Mouse (Mus musculus) urinary bladder, adult 2 months (tissue): ENCODE data around the gene B430306N03Rik. TPM values are rescaled to one million over a fixed set of nuclear protein-coding genes. Genes with fewer than 3 reads are reported as not detected.
"Not testable (repeated sequence)": the region's sequence is repeated elsewhere in the genome, so short reads cannot be mapped to it uniquely, and the experiment has no call there.

ENCODE experiments used
- DNase-seq: peaks from one replicate; pipeline ENCODE4 v3.0.0; 2022; ENCODE audit warnings: low spot score
- polyA plus RNA-seq: library from polyadenylated mRNA; depleted of rRNA; stranded (reverse); fragments of >200 nt; gene quantifications from 2 replicates; pipeline ENCODE4 v1.2.3, GENCODE M21; 2012

Gene B430306N03Rik
- polyA plus RNA-seq, 1 experiment = 0.66 TPM

- DNase-seq = no peak
Measured at GRCm38 (mm10) chr17:48312124-48312523, 3.8 kb upstream of the B430306N03Rik start.

- DNase-seq = no peak
Measured at GRCm38 (mm10) chr17:48318686-48319085, 2.7 kb downstream of the B430306N03Rik start.

DNA sequence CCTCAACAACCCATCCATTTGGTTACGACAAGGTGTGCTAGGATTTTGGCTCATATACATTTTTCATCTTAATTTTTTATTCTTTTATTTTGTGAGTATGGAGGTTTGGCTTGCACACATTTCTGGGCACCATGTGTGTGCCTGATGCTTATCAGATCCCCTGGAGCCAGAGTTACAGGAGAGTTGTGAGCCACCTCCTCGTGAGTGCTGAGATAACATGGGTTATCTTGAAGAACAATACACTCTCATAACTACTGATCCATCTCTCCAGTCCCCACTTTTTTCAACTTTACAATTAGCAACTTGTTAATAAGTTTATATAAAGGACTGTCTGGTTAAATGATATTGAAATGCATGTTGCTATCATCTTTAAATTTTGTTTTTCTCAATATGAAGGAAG lies 5.3 kb downstream of the B430306N03Rik start:
- no peak for DNase-seq

DNA sequence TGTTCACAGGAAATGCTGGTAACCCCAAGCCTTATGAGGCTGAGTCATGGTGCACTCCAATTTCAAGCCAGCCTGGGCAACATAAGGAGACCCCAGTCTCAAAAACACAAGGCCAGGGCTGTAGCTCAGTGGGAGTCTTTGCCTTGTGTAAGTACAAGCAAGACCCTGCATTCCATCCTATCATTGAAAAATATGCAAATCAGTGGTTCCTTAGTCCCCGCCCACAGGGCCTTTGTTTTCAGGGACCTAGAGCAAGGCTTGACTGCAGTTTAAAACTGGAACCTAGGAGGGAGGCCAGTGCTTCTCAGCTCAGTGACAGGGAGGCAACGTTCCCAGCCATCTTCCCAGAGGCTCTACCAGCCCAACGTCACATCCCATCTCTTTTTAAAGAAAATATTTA lies 7.3 kb downstream of the B430306N03Rik start:
- no peak for DNase-seq

GRCm38 (mm10) chr17:48324258-48324657 lies 8.3 kb downstream of the B430306N03Rik start:
- no peak for DNase-seq

- no peak for DNase-seq
Measured at GRCm38 (mm10) chr17:48325093-48325492, 9.2 kb downstream of the B430306N03Rik start.

GRCm38 (mm10) chr17:48325638-48326037 lies 9.7 kb downstream of the B430306N03Rik start:
- no peak for DNase-seq

DNA sequence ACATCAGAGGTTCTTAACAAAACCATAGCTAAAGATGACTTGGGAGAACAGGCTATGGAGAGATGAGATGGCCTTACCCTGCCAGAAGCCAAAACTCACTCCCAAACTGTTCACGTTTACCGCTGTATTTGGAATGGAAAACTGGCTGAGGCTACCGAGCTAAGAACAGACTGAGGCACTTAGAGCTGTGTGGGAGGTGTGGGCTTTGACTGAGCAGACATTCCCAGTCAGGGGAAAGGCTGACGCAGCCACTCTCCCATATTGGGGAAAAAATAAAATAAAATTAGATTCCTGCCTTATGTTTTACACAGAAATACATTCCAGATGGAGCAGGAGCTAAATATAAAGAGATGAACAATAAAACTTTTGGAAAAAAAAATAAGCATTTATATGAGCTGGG lies 10.7 kb downstream of the B430306N03Rik start:
- DNase-seq = no peak

GRCm38 (mm10) chr17:48332524-48332923 lies 16.6 kb downstream of the B430306N03Rik start:
- no peak for DNase-seq

DNA sequence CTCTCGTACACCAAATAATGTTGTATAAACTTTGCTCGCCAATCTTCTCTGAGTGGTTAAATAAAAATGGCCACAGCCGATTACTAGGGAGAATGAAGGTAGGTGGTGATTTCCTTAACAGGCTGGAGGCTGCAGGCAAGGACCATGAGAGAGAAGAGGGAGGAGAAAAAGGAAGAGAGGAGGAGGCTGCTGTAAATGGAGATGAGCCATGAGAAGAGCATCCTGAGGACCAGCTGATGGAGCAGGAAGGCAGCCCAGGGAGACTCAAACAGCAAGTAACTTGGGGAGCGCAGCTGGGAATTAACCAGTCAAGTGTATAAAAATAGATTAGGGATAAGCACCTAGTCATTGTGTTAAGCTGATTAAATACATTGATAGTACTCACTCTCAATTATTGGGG lies 18.2 kb downstream of the B430306N03Rik start:
- DNase-seq = no peak

DNA sequence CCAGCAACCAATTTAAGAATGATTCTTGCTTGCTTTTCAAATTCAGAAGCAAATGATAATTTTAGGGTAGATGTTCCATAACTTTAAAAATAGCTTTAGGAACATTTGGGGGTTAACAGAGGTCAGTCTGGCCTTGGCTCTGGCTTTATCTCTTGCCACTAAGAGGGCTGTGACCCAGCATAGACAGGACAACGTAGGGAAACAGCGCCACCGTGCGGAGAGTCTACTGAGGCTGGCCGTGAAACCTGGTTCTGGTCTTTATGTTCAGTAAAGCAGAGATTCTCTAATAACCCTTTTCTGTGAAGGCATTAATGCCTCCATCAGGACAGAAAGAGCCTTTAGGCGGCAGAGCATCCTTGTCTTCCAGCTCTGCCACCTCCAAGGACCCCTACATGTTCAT lies 20.9 kb downstream of the B430306N03Rik start:
- DNase-seq = peak; percentile 55

GRCm38 (mm10) chr17:48340267-48340666 lies 24.3 kb downstream of the B430306N03Rik start:
- no peak for DNase-seq

- DNase-seq = no peak
Measured at GRCm38 (mm10) chr17:48341947-48342346, 26.0 kb downstream of the B430306N03Rik start.

DNA sequence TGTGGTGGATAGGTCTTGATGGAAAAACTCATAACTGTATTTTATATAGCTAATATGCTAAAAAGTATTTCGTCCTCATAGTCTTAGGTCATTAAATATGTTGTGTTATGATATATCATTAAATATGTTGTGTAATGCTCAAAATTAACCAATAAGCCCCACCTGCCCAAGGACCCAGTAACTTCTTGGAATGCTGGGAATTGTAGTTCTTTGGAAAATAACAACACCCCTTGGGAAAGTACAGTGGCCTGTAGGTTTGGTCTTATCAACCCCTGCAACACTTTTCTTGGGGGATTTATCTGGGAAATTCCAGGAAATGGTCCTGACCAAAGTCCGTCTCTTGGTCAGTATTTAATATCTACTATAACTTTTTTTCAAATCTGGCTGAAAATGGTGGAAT lies 27.1 kb downstream of the B430306N03Rik start:
- no peak for DNase-seq

DNA sequence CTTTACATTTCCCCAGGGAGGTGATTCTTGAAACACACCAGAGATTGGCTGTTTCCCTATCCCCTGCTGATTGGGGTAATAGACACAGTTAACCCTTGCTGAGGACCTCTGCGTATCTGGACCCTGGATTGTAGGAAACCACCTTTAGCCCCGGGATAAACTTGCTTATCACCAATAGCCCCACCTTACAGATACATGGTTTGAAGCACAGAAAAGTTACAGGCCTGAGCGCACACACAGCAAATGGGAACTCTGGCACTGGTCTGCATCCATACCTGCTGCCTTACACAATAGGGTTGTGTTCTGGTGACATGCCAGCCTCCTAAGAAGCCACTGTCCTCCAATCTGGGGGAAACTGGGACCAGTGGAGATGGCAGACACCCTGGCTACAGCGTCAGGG lies 29.9 kb downstream of the B430306N03Rik start:
- DNase-seq = no peak

- DNase-seq = no peak
Measured at GRCm38 (mm10) chr17:48346231-48346630, 30.3 kb downstream of the B430306N03Rik start, which contains the start of gene Trem2. Gene Trem2, plus strand, starts transcription at chr17:48346401.

GRCm38 (mm10) chr17:48346834-48347233 lies 30.9 kb downstream of the B430306N03Rik start:
- DNase-seq = no peak

GRCm38 (mm10) chr17:48347287-48347686 lies 31.3 kb downstream of the B430306N03Rik start:
- DNase-seq = no peak

DNA sequence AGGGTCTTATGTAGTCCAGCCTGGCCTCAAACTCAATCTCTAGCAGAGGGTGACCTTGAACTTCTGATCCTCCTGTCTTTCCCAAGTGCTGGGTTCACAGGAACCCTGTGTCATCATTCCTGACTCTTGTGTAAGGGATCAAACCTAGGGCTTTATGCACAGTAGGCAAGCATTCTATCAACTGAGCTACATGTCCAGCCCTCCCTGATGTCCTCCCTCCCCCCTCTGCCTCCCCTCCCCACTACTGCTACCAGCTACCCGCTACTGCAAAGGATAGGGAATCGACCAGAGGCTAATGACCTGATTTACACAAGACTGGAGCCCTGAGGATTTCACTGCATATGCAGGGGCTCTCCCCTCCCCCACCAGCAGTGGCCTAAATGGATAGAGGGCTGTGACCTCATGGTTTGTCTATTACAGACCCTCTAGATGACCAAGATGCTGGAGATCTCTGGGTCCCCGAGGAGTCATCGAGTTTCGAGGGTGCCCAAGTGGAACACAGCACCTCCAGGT lies 34.8 kb downstream of the B430306N03Rik start:
- no peak for DNase-seq

GRCm38 (mm10) chr17:48352976-48353375 lies 37.0 kb downstream of the B430306N03Rik start:
- DNase-seq = not testable (repeated sequence)

GRCm38 (mm10) chr17:48355822-48356221 lies 39.9 kb downstream of the B430306N03Rik start:
- no peak for DNase-seq

GRCm38 (mm10) chr17:48357892-48358291 lies 42.0 kb downstream of the B430306N03Rik start:
- no peak for DNase-seq

GRCm38 (mm10) chr17:48359616-48360015 lies 43.7 kb downstream of the B430306N03Rik start, which contains the start of gene Treml1:
Gene Treml1, plus strand, starts transcription at chr17:48359916.
- no peak for DNase-seq

DNA sequence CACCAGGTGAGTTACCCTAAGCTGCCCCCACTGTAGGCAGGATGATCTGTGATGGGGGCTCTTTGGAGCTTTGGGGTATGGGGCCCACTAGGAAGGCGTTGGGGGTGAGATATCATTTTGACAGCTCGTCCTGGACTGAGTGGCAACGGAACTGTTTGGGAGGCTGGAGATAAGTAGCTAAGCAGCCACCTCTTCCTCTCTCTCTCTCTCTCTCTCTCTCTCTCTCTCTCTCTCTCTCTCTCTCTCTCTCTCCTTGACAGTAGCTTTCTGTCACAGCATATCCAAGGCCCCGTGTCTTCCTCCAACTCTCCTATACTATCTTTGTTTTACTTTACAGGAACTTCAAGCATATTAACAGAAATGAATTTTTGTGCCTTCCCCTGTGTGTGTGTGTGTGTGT lies 44.5 kb downstream of the B430306N03Rik start:
- no peak for DNase-seq
